Mouse (Mus musculus) heart, adult 2 months (tissue): ENCODE measurements at regions not wholly inside any gene's neighbourhood (a gene's known extent, or its start where the extent isn't known, plus 50 kb on each side); places are given as distances from the start of the nearest gene placed in this dataset.

ENCODE experiments used
- CTCF ChIP-seq: fragments of 200-600 bp; IDR thresholded peaks from 2 replicates; pipeline ENCODE4 v1.8.1; 2022; ENCODE audit warnings: antibody characterized with exemption, mild to moderate bottlenecking, moderate library complexity
- EP300 ChIP-seq: fragments of 200-500 bp; IDR thresholded peaks from 2 replicates; pipeline ENCODE4 v1.6.1; 2011; ENCODE audit warnings: low read depth, low read length, control low read depth; ENCODE audit not compliant: insufficient read depth
- POLR2A ChIP-seq: fragments of 200-500 bp; IDR thresholded peaks from 2 replicates; pipeline ENCODE4 v1.6.1; 2011; ENCODE audit warnings: mild to moderate bottlenecking, low read depth, low read length, control low read depth; ENCODE audit not compliant: insufficient read depth

GRCm38 (mm10) chr14:102906286-102906685 is 76.2 kb downstream of the Kctd12 start:
- TF ChIP-seq CTCF (no peak), POLR2A (no peak), EP300 (no peak)
